Mouse (Mus musculus) lung, postnatal 25 days (tissue): ENCODE measurements around the gene Plekhn1.
A peak's percentile ranks its signal among the peaks of the same experiment; 100 is the strongest.

Experiments
- DNase-seq: peaks from one replicate; pipeline ENCODE4 v3.0.0; 2022; ENCODE audit warnings: low spot score

Gene Plekhn1

GRCm38 (mm10) chr4:156213134-156213533 is 21.5 kb downstream of the Plekhn1 start:
- DNase-seq = no peak

- DNase-seq = no peak
Observed at GRCm38 (mm10) chr4:156209963-156210635, 24.6 kb downstream of the Plekhn1 start.

DNA sequence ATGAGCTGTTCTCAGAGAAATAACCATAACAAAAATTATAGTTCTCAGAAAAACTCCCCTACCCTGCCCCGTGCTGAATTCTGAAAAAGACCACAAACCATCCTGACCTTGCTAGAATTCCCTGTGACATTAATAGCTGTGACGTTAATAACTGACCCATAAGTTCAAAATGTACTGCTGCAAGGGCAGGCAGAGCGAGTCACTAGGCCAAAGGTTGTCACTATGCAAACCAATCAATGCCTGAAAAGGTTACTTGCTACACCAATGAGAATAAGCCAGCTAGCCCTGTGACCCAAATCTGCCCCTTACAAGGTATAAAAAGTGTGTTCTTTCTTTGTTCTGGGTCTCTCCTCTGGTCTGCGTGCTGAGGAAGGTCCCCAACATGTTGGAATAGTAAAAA is 25.8 kb downstream of the Plekhn1 start:
- DNase-seq = no peak

- no peak for DNase-seq
Observed at GRCm38 (mm10) chr4:156203413-156204131, 31.1 kb downstream of the Plekhn1 start.

DNA sequence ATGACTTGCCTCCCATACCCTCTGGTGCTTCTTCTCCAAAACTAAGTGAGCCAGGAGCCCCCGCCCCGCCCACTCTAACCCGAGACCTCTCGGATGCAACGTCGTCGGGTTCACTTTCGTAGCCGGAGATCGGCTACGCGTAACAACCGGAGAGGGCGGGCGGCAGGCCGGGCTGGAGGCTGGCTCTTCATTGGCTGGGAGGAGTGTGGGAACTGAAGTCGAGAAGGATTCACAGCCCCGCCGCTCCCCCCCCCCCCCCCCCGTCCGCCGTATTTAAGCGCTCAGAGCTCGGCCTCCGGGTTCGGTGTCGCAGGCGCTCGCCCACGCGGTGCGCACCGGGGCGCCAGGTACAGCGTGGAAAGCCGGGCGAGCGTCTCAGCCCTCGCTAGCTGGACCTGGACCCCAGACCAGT is 31.6 kb downstream of the Plekhn1 start, which contains the start of gene AW011738:
Gene AW011738 (plus strand): TSS at position 304 of the 412 bp plus-strand sequence.
- peak; percentile 82 for DNase-seq

- no peak for DNase-seq
Observed at GRCm38 (mm10) chr4:156202462-156202893, 32.2 kb downstream of the Plekhn1 start.

DNA sequence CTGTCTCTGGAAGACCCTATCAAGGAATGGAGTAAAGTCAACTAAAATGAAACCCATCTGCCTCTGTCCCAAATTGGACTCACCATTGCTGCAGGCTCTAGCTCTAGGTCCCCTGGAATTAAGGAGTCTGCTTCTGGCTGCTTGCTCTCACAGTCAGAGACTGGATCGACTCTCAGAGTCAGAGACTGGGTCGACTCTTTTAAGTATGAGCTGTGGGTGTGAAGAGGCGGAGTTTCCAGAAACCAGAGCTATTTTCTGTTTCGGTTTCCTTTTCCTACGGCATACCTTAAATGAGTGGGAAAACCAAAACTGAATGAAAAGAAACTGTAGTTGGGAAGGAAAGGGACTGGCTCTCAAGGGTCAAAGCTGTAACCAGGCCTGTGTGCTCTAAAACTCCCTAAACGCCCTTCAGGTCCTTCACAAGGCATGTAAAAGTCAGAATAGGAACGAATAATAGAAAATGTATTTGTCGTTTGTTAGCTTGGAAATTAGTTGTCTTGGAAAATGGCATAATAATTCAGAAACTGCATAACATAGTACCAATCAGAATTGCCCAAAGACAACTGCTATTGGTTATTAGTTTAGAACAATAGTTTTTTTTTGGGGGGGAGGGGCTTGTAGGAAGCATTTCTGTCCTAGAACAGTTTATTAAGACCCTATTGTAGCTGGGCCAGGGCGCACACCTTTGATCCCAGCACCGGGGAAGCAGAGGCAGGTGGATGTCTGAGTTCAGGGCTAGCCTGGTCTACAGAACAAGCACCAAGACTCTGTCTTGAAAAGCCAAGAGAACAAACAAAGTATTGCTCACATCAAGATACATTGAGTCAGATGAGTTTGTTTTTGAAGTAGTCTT is 33.8 kb downstream of the Plekhn1 start, which contains the start of gene Isg15:
Gene Isg15 (minus strand): TSS at position 196 of the 853 bp plus-strand sequence.
- peak; percentile 64 for DNase-seq

DNA sequence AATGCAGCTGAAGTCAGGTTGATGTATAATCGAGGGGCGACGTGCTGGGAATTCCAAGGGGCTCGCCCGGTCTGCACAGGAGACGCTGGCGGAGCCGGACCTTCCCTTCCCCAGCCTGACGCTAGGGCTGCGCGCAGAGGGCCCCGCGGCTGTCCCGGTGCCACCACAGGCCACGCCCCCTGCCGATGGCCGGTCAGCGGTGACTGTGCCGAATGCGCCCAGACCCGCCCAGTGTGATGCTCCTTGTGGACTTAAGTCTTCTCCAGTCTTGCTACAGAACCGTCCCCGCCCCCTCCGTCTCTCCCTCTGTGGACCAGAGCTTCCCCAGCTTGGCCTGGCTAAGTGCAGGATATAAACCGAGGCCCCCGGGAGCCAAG is 36.8 kb downstream of the Plekhn1 start:
- peak; percentile 91 for DNase-seq

GRCm38 (mm10) chr4:156197131-156197828 is 37.4 kb downstream of the Plekhn1 start, which contains the start of gene Agrn:
TSS of gene Agrn (minus strand) at chr4:156197488.
- DNase-seq = peak; percentile 65

DNA sequence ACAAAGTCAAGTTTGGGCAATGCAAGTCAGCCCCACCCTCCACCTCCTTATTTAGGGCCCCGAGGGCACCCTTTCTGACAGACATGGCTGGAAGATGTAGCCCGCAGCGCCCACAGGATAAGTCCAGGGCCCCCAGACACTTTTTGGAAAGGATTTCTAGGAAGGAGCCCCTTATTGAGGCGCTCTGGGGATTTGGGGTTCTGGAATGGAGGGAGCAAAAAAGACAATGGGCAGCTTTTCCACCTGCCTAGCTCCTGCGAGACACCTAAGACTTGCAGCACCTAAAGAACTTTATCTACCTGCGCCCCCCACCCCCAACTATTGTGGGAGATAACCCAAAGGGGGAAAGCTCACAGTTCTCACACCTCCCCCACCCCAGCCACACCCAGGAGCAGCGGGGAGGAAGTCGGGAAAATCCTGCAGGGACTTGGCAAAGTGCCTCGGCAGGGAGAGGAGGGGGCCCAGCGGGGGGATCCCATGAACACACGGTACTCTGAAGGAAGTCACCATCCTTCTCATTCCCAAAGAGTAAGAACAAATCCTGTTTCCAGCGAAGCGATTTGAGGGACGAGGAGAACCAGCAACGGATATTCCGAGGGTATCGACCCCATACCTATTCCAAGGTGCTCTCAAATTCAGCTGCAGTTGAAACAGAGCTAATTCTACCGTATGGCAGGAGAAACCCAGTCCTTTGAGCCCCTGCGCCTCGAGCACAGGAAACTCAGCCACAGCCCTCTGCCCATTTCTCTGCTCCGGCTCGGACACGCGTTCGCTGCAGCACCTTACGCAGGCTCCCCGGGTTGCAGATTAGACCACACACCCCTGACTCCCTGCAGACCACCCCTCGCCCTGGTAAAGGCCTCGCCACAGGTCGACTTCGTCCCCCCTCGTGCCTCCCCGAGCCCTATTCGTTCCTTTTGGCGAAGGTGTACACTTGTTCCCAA is 38.5 kb downstream of the Plekhn1 start:
- peak; percentile 66 for DNase-seq

- DNase-seq = no peak
Observed at GRCm38 (mm10) chr4:156194346-156194745, 40.3 kb downstream of the Plekhn1 start.

- DNase-seq = no peak
Observed at GRCm38 (mm10) chr4:156193906-156194305, 40.8 kb downstream of the Plekhn1 start.

DNA sequence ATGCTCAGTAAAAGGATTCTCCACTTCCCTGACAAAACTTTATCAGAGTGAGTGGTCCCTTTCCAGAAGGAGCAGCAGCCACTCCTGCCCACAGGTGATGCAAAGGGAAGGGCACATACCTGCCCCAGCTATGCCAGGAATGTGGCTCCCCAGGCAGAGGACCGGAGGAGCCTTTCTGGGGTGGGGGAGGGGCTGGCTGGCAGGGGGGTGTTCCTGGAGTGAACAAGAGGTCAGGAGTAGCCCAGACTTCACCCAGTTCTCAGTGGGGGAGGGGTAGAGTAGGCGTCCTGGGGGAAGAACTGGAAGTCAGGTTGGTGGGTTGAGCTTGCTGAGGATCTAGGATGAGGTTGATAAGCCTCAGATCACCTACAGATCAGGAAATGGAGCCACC is 41.5 kb downstream of the Plekhn1 start:
- DNase-seq = peak; percentile 52

- DNase-seq = peak; percentile 85
Observed at GRCm38 (mm10) chr4:156192421-156193199, 42.0 kb downstream of the Plekhn1 start.

DNA sequence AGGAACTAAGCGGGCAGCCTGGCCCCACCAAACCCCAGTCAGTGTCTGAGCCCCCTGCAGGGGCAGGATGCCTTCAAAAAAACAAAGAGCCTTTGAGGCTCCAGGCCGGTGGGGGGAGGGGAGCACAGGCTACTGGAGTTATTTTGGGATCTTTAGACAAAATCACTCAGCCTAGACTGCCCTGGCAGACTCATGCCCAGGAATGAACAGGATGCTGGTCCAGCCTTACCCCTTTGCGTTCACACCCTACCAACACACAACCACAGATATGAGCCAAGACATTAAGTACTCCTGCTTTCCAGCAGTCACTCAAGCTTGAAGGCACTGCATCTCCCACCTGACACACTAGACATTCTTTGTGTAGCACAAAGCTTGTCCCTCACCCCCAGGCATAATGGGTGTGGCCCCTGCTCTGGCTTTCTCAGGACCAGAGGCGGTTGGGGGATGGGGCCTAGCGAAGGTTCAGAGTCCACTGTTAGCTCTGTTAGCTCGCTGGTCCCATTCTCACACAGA is 45.8 kb downstream of the Plekhn1 start:
- peak; percentile 48 for DNase-seq

DNA sequence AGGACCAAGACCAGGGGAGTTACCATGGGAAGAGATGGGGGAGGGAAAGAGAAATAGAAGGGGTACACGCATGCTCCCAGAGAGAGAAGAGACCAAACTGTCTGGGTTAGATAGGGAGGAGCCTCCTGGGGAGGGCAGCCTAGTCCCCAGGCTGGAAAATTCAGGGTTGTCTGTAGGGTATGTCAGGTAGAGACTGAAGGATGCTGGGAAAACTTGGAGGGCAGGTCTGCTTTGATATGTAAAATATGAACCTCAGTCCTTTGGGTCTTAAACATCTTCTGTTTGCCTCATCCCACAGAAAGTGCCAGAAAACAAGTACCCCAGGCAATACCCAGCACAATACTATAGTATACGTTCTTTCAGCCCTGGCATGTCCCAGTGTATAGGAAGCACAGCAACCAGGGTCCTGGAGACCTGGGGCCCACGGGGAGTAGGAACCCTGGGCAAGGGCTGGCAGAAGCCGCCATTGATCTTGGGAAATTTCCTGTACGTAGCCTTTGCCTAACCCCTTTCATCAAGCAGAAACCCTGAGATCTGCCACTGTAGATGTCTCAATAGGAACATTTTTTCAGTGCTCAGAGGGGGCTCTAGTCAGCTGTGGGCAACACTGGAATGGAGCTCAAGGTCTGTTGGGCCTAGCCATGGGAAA is 46.4 kb downstream of the Plekhn1 start:
- no peak for DNase-seq

DNA sequence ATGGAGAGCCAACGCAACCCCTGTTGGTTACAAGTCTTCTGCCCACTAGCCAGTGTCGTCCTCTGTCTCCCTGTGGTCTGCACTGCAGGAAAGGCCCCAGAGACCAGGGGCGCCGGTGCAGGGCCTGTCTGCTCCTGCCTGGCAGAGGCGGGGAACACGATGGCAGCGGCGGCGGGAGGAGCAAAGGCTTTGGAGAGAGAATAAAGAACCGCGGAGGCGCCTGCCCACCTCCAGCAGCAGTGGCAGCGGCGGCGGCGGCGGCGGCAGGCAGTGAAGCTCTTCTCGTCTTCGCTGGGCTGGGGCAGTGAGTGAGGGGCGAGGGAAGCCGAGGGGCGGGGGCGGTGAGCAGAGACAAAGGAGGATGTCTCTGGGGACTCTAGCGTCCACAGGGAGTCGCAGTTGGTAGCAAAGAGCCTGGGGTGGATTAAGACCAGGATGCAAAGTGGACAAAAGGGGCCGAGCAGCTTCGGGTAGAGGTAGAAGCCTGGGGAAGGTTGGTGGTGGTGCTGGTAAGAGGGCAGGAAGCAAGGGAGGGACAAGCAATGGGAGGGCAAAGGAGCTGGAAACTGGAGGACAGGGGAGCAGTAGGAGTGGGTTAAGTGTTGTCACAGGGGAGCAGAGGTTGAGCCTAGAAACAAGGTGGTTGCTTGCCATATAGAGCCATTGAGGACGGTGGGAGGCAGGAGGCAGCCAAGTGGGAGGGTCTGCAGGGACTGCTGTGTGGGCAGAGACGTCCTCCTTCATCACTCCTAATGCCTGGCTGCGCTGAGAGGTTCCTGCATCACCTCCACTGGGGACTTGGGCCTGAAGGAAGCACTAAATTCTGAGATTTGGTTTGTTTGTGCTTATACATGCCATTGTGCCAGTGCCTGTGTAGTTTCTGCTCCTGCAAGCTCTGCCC is 48.5 kb downstream of the Plekhn1 start:
- DNase-seq = no peak

DNA sequence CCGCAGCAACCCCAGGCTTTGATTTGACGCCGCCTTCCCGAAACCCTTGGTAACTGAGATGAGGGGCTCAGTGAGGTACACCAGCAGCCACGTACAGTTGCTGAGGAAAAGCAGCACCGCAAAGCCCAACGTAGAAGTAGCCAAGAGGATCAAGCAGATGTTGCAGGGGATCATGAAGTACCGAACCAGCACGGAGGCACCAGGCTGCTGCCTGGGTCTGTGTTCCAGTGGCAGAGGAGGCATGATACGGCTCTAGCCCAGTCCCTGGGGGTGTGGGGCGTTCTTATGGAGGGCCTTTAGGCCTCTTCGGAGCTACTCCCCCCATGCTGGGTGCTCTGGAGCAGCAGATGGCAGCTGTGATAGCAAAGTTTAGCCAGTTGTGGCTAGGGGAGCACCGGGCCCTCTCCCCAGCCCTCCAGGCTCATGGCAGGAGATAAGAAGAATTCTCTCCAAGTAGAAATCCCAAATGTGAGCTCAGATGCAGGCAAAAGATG is 49.2 kb downstream of the Plekhn1 start:
- no peak for DNase-seq
